Mouse (Mus musculus) ES-E14 (cell line): ENCODE measurements around the gene Erbb3.
A peak's percentile ranks its signal among the peaks of the same experiment; 100 is the strongest.

ENCODE experiments used
- CHD2 ChIP-seq: IDR thresholded peaks from 2 replicates; pipeline ENCODE4 v1.6.1; 2014; ENCODE audit warnings: mild to moderate bottlenecking, low read depth, low read length, inconsistent platforms
- HCFC1 ChIP-seq: IDR thresholded peaks from 2 replicates; pipeline ENCODE4 v1.6.1; 2012; ENCODE audit warnings: low read length, inconsistent platforms, borderline replicate concordance; ENCODE audit not compliant: insufficient read depth
- MAFK ChIP-seq: IDR thresholded peaks from 2 replicates; pipeline ENCODE4 v1.6.1; 2014; ENCODE audit warnings: mild to moderate bottlenecking, low read depth, low read length, inconsistent platforms; ENCODE audit not compliant: insufficient read depth
- ZC3H11A ChIP-seq: IDR thresholded peaks from 2 replicates; pipeline ENCODE4 v1.6.1; 2012; ENCODE audit warnings: low read depth, mild to moderate bottlenecking, inconsistent platforms, low read length, borderline replicate concordance
- ZNF384 ChIP-seq: IDR thresholded peaks from 2 replicates; pipeline ENCODE4 v1.6.1; 2012; ENCODE audit warnings: low read depth, low read length, inconsistent platforms

- peak; percentile 98 for TF ChIP-seq ZNF384
- TF ChIP-seq HCFC1 = peak; percentile 95
- TF ChIP-seq CHD2 = no peak
- no peak for TF ChIP-seq MAFK
- no peak for TF ChIP-seq ZC3H11A
These were observed 40.3 kb downstream of the Erbb3 start, which contains the start of gene Rpl41 for GRCm38 (mm10) chr10:128548947-128549681.
